Mouse (Mus musculus) thymus, postnatal 4 days (tissue): ENCODE results near the gene Gm38394.
"Not testable (repeated sequence)": the region's sequence is repeated elsewhere in the genome, so short reads cannot be mapped to it uniquely, and the experiment has no call there.

Source experiments
- DNase-seq: peaks from one replicate; pipeline ENCODE4 v3.0.0; 2021

Gm38394 gene

GRCm38 (mm10) chr1:133661203-133661933 is at the start of gene Gm38394:
Gene Gm38394 (minus strand): TSS chr1:133661318.
- peak; percentile 91 for DNase-seq

GRCm38 (mm10) chr1:133710895-133711294 is 49.8 kb upstream of the Gm38394 start:
- DNase-seq = no peak

GRCm38 (mm10) chr1:133709292-133709691 is 48.2 kb upstream of the Gm38394 start:
- DNase-seq = peak; percentile 65

GRCm38 (mm10) chr1:133701824-133702223 is 40.7 kb upstream of the Gm38394 start:
- peak; percentile 62 for DNase-seq

GRCm38 (mm10) chr1:133697935-133698620 is 37.0 kb upstream of the Gm38394 start:
- no peak for DNase-seq

- no peak for DNase-seq
Observed at GRCm38 (mm10) chr1:133695901-133696300, 34.8 kb upstream of the Gm38394 start.

GRCm38 (mm10) chr1:133694876-133695275 is 33.8 kb upstream of the Gm38394 start:
- DNase-seq = no peak

GRCm38 (mm10) chr1:133694301-133694700 is 33.2 kb upstream of the Gm38394 start:
- DNase-seq = no peak

GRCm38 (mm10) chr1:133693536-133694114 is 32.5 kb upstream of the Gm38394 start:
- no peak for DNase-seq

GRCm38 (mm10) chr1:133692195-133692594 is 31.1 kb upstream of the Gm38394 start:
- no peak for DNase-seq

- DNase-seq = no peak
Observed at GRCm38 (mm10) chr1:133691046-133691445, 29.9 kb upstream of the Gm38394 start.

- DNase-seq = peak; percentile 75
Observed at GRCm38 (mm10) chr1:133689897-133690296, 28.8 kb upstream of the Gm38394 start, which contains the start of gene Lax1. Gene Lax1 (minus strand): TSS chr1:133690108.

GRCm38 (mm10) chr1:133688301-133688700 is 27.2 kb upstream of the Gm38394 start:
- DNase-seq = no peak

GRCm38 (mm10) chr1:133685749-133686519 is 24.8 kb upstream of the Gm38394 start:
- no peak for DNase-seq

- DNase-seq = no peak
Observed at GRCm38 (mm10) chr1:133671801-133672200, 10.7 kb upstream of the Gm38394 start.

- no peak for DNase-seq
Observed at GRCm38 (mm10) chr1:133671266-133671665, 10.1 kb upstream of the Gm38394 start.

GRCm38 (mm10) chr1:133670776-133671175 is 9.7 kb upstream of the Gm38394 start:
- no peak for DNase-seq

- no peak for DNase-seq
Observed at GRCm38 (mm10) chr1:133670190-133670589, 9.1 kb upstream of the Gm38394 start.

- no peak for DNase-seq
Observed at GRCm38 (mm10) chr1:133668618-133669017, 7.5 kb upstream of the Gm38394 start.

- no peak for DNase-seq
Observed at GRCm38 (mm10) chr1:133667721-133668120, 6.6 kb upstream of the Gm38394 start.

GRCm38 (mm10) chr1:133665713-133666112 is 4.6 kb upstream of the Gm38394 start:
- DNase-seq = not testable (repeated sequence)

GRCm38 (mm10) chr1:133664203-133664970 is 3.3 kb upstream of the Gm38394 start:
- DNase-seq = no peak
